Mouse (Mus musculus) ES-Bruce4 (cell line): ENCODE results near the gene Fam169a. TPM values are rescaled to one million over a fixed set of nuclear protein-coding genes. Genes with fewer than 3 reads are reported as not detected.

Source experiments
- H3K27ac ChIP-seq: 2 replicates; pipeline ENCODE4 v1.5.1; 2012; ENCODE audit warnings: low read length, inconsistent platforms; ENCODE audit not compliant: insufficient read depth
- H3K27me3 ChIP-seq: 2 replicates; pipeline ENCODE4 v1.6.1; 2012; ENCODE audit warnings: mild to moderate bottlenecking, low read length, inconsistent platforms; ENCODE audit not compliant: control insufficient read depth, poor library complexity, insufficient read depth, severe bottlenecking
- H3K36me3 ChIP-seq: 2 replicates; pipeline ENCODE4 v1.6.1; 2012; ENCODE audit warnings: inconsistent platforms, mild to moderate bottlenecking, low read length, moderate library complexity; ENCODE audit not compliant: control insufficient read depth, poor library complexity, insufficient read depth, severe bottlenecking
- H3K4me1 ChIP-seq: one replicate; pipeline ENCODE4 v1.8.1; 2011; ENCODE audit warnings: low read length; ENCODE audit not compliant: control insufficient read depth, insufficient read depth
- H3K4me3 ChIP-seq: 2 replicates; pipeline ENCODE4 v1.5.1; 2011; ENCODE audit warnings: low read depth, mild to moderate bottlenecking, low read length
- H3K9ac ChIP-seq: 2 replicates; pipeline ENCODE4 v1.6.1; 2012; ENCODE audit warnings: low read depth, mild to moderate bottlenecking, inconsistent platforms; ENCODE audit not compliant: poor library complexity, severe bottlenecking
- H3K9me3 ChIP-seq: replicated peaks from 2 replicates; pipeline ENCODE4 v1.6.1; 2012; ENCODE audit warnings: mild to moderate bottlenecking, low read length, inconsistent platforms; ENCODE audit not compliant: control insufficient read depth, poor library complexity, insufficient read depth, severe bottlenecking
- CTCF ChIP-seq: IDR thresholded peaks from one replicate; pipeline ENCODE4 v1.8.1; 2011; ENCODE audit warnings: low read depth, low read length
- EP300 ChIP-seq: IDR thresholded peaks from 2 replicates; pipeline ENCODE4 v1.6.1; 2011; ENCODE audit warnings: low read depth, low read length; ENCODE audit not compliant: insufficient read depth
- POLR2A ChIP-seq: IDR thresholded peaks from one replicate; pipeline ENCODE4 v1.8.1; 2011; ENCODE audit warnings: low read length; ENCODE audit not compliant: insufficient read depth
- polyA plus RNA-seq: library from polyadenylated mRNA; stranded (reverse); fragments of >200 nt; gene quantifications from 2 replicates; pipeline ENCODE4 v1.2.4, GENCODE M21; 2011; ENCODE audit warnings: low read depth; ENCODE audit not compliant: missing spikeins, insufficient read depth, insufficient read length

The Fam169a gene
- polyA plus RNA-seq, 1 experiment: 81.9 TPM

DNA sequence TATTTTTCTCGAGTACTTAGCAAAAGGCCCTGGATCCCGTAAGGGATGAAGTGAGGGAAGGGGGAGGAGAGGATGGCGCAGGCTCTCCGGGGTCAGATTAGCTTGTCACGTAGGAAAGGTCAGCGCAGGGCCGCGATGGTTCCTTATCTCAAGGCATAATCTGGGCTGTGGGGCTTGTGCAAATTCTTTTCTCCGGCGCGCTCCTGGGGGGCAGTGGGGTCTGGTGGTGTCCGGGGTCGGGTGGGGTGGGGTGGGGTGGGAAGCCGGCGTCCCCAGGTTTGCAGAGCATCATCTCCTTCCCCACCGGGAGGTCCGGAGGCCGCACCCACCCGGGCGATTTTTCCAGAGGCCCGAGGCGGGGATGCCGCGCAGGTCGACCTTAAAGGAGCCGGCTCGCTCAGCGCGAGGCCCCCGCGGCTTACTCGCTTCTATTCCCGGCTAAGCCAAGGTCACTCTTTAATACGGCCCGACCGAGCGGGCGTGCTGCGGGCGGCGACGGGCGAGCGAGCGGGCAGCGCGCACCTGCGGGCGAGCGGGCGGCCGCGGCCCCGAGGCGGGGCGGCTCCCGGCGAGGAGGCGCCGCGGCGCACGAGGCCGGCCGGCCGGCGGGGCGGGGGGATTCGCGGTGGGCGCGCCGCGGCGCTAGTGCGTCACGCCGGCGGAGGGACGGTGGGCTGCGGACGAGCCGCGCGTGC is 4.0 kb downstream of the Fam169a start:
- H3K4me3 ChIP-seq: peak overlapping the region; percentile 100
- H3K9me3 ChIP-seq: no peaks in the 10 kb centered on the region
- H3K4me1 ChIP-seq: peaks cover 6% of the 10 kb centered on the region
- TF ChIP-seq CTCF: no peak
- TF ChIP-seq EP300: peak; percentile 53
- TF ChIP-seq POLR2A: no peak
- peak overlapping the region; percentile 99 for H3K9ac ChIP-seq
- no peaks in the 10 kb centered on the region for H3K27me3 ChIP-seq
- no peaks in the 10 kb centered on the region for H3K36me3 ChIP-seq
- peak overlapping the region; percentile 83 for H3K27ac ChIP-seq

DNA sequence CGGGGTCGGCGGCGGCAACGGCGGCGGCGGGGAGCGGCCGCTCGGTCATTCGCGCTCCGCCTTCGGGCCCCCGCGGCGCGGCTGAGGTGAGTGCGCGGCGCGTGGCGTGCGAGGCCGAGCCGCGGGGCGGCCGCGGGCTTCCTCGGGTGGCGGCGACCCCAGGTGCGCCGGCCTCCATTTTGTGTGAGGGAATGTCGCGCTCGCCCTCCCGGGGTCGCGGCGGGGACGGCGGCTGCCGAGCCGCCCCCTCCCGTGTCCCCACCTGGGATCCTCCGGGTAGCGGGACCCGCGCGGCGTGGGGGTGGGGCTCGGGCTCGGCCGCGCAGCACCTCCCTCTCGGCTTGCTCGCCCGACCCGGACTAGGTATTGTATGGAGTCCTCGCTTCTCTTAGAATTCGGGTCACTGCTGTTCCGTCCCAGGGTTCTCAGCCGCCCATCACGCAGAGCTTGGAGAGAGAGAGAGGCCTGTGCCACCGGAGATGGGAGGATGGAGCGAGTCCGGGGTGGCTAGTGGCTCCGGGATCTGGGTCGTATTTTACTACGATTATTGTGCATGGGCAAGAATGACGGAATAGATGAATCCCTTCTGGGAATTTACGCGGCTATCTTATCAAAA is 4.6 kb downstream of the Fam169a start:
- Histone ChIP-seq H3K4me3 (peak overlapping the region; percentile 100), H3K36me3 (no peaks in the 10 kb centered on the region; the same call in 1 of the 2 replicates), H3K27ac (peak overlapping the region; percentile 83), H3K27me3 (no peaks in the 10 kb centered on the region), H3K9ac (peak overlapping the region; percentile 99), H3K4me1 (peaks cover 5% of the 10 kb centered on the region), H3K9me3 (no peaks in the 10 kb centered on the region)
- TF ChIP-seq CTCF: no peak
- no peak for TF ChIP-seq EP300
- TF ChIP-seq POLR2A: no peak

DNA sequence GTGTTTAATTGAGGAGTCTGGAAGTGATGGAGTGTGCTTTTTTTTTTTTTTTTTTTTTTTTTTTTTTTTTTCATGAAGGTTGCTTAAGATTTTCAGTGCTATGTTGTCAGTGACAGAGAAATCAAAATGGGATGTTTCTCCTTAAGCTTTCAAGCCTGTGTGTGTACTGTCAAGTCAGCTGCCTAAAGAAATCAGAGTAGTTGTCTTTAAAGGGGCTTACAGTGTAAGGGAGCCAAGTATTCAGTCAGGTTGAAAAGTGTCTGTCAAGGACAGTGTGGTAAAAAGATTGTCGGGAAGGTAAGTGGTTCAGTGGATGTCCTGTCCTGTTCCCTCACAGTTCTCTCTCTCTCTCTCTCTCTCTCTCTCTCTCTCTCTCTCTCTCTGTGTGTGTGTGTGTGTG is 6.4 kb downstream of the Fam169a start:
- no peak overlapping the region for H3K4me3 ChIP-seq
- TF ChIP-seq EP300: no peak
- no peak for TF ChIP-seq CTCF
- TF ChIP-seq POLR2A: no peak
- H3K9ac ChIP-seq: peak overlapping the region; percentile 99

DNA sequence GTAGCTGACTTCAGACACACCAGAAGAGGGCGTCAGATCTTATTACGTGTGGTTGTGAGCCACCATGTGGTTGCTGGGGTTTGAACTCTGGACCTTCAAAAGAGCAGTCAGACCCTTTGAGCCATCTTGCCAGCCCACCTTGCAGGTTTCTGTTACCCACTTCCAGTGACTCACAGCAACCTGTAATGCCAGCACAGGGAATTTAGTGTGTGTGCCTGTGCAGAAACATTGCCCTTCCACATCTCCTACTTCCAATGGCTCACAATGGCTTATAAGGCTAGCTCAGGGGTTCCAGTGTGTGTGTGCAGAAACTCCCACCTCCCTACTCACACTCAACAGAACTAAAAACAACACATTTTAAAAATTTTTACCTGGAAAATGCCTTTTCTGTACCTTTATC is 10.5 kb downstream of the Fam169a start:
- no peak for TF ChIP-seq EP300
- no peak for TF ChIP-seq CTCF
- no peak for TF ChIP-seq POLR2A
- H3K9me3 ChIP-seq: no peaks in the 10 kb centered on the region

More for the DNA sequence above, 6.4 kb downstream of the Fam169a start:
- H3K27ac ChIP-seq: peak overlapping the region; percentile 14; the same call in 1 of the 2 replicates
- H3K9me3 ChIP-seq: no peaks in the 10 kb centered on the region
- no peaks in the 10 kb centered on the region; the same call in 1 of the 2 replicates for H3K36me3 ChIP-seq
- H3K27me3 ChIP-seq: no peaks in the 10 kb centered on the region
- H3K4me1 ChIP-seq: peaks cover 5% of the 10 kb centered on the region

DNA sequence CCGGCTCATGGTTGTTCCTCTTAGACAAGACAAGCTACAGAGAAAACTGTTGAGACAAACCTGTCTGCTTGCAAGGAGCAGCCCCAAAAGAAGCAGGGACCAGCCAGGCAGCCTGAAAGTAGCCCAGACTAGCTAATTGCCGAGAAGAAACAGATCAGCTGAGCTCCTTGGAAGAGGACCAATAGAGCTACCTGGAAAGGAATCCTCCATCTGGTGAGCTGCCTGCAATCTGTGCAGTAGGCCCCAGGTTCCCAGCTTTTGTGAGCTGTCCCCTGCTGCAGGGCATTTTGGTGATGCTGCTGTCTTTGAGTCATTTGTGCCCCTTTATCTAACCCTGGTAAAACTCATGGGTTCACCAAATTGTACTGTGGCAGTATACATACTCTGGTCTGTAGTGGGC is 13.1 kb downstream of the Fam169a start:
- TF ChIP-seq POLR2A (no peak), CTCF (no peak), EP300 (no peak)
- Histone ChIP-seq H3K4me3 (no peak overlapping the region), H3K9me3 (no peaks in the 10 kb centered on the region), H3K27me3 (no peaks in the 10 kb centered on the region), H3K36me3 (peaks cover 12% of the 10 kb centered on the region), H3K27ac (peak overlapping the region; percentile 39; the same call in 1 of the 2 replicates), H3K9ac (no peak overlapping the region), H3K4me1 (peaks cover 3% of the 10 kb centered on the region)

More for the DNA sequence above, 10.5 kb downstream of the Fam169a start:
- Histone ChIP-seq H3K27me3 (no peaks in the 10 kb centered on the region), H3K27ac (peak overlapping the region; percentile 56; the same call in 1 of the 2 replicates), H3K36me3 (peaks cover 12% of the 10 kb centered on the region), H3K9ac (no peak overlapping the region), H3K4me1 (peaks cover 3% of the 10 kb centered on the region), H3K4me3 (no peak overlapping the region)

DNA sequence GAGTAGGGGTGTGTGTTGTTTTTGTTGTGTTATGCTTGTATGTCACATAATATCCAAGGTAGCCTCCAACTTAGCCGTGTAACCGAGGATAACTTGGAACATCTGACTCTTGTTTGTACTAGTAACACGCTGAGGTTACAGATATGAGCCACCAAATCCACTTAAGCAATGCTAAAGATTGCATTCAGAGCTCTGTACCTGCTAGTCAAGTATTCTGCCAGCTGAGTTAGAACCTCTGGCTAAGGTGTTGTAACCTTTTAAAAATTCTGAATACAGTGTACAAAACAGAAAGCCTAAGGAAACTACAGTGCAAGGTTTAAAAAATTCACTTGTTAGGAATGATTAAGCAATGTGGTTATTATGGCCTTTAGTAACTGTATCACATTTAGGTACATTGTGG is 13.5 kb downstream of the Fam169a start:
- Histone ChIP-seq H3K9me3 (no peaks in the 10 kb centered on the region), H3K4me3 (no peak overlapping the region), H3K4me1 (peaks cover 3% of the 10 kb centered on the region), H3K27ac (no peak overlapping the region), H3K36me3 (peaks cover 12% of the 10 kb centered on the region), H3K27me3 (no peaks in the 10 kb centered on the region), H3K9ac (no peak overlapping the region)
- no peak for TF ChIP-seq EP300
- TF ChIP-seq POLR2A: no peak
- no peak for TF ChIP-seq CTCF
